Mouse (Mus musculus) hindbrain, embryonic 11.5 days (tissue): ENCODE measurements around the gene Gm7903. TPM values are rescaled to one million over a fixed set of nuclear protein-coding genes. Genes with fewer than 3 reads are reported as not detected.

Experiments
- polyA plus RNA-seq: library from polyadenylated mRNA; unstranded; fragments of >200 nt; fragmentation: Nextera tagmentation; extraction: Ambion mirVana; gene quantifications from 2 replicates; pipeline ENCODE4 v1.2.1, GENCODE M21; 2014

Gm7903 gene
- polyA plus RNA-seq, 1 experiment from 2014 or later: 0.05 TPM

Other genes with a start within 250 kb of the Gm7903 start
- gene Tceal6, start 223.1 kb upstream of the Gm7903 start, polyA plus RNA-seq: 1.5 and 1.6 TPM in 2 replicates
- not detected in 2 replicates for gene Pramel3, start 131.5 kb upstream of the Gm7903 start, polyA plus RNA-seq
- gene Gm5128, start 60.6 kb upstream of the Gm7903 start, polyA plus RNA-seq: 0.10 TPM in 1 of 2 replicates, not detected in the other
- not detected in 2 replicates for gene AV320801, start 60.8 kb downstream of the Gm7903 start, polyA plus RNA-seq
- gene Nxf7, start 164.9 kb downstream of the Gm7903 start, polyA plus RNA-seq: not detected in 2 replicates
- gene Prame, start 193.9 kb downstream of the Gm7903 start, polyA plus RNA-seq: 0.12 TPM in 1 of 2 replicates, not detected in the other